Mouse (Mus musculus) embryonic stem cell, embryonic (primary cell): ENCODE data around the gene Mrgbp.

ENCODE experiments used
- CTCF ChIA-PET, 4 experiments: fragments of 300-600 bp in 2 of 4; fragments of 350-600 bp in 2 of 4; sonication (Branson Sonifier 250); formaldehyde crosslinking; loops; one replicate each; lab custom pipeline; 2022; ENCODE audit warnings: inconsistent platforms in 2 of 4; lab: Charles Lee
- POLR2A ChIA-PET, 4 experiments: fragments of 300-600 bp in 2 of 4; fragments of 350-600 bp in 2 of 4; sonication (Branson Sonifier 250); formaldehyde crosslinking; loops; one replicate each; lab custom pipeline; 2022; ENCODE audit warnings: antibody characterized with exemption in 4 of 4, inconsistent platforms in 1 of 4; lab: Charles Lee

Gene Mrgbp

DNA sequence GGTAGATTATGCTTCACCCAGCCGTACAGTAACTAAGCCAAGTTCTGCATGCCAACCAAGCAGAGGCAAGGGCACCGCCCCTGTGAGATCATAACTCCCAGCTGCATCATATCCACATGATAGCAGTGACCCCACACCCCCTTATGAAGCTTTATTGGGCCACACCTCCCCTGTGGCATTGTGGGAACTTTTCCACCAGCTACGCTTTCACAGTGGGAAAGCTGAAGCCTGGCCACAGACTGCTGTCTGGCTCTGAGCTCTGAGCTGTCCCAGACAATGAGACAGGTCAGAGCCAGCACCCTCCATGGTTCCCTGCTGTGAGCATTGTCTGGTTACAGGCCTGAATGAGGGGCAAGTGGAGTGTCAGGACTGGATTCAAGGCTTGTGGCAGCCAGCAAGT is at the start of gene Mrgbp:
Gene Mrgbp (plus strand): TSS at position 303 of the 400 bp plus-strand sequence.
- ChIA-PET POLR2A (interaction anchor here in 3 of 4 experiments (0.6 to 2.0 kb wide), 13 partner anchors 8 to 323 kb away, joined by 3 to 7 read pairs (median 4); partner anchors contain the start of genes Col9a3 (in 1 of the 3), Ogfr (in 1 of the 3), Rps21 (in 1 of the 3) and Tcfl5 (in 1 of the 3)), CTCF (interaction anchor here (0.7 to 2.6 kb wide), 20 partner anchors 10 to 305 kb away, joined by 3 to 24 read pairs (median 6); partner anchors contain the start of gene Col9a3 (in 1 of the 4))

GRCm38 (mm10) chr2:180531671-180532385 is 49.3 kb upstream of the Mrgbp start:
- ChIA-PET CTCF (interaction anchor here in 2 of 4 experiments (0.9 to 1.1 kb wide), 2 partner anchors 59 to 256 kb away, joined by 3 to 4 read pairs; no protein-coding TSS in a partner anchor), POLR2A (no interaction called here)

DNA sequence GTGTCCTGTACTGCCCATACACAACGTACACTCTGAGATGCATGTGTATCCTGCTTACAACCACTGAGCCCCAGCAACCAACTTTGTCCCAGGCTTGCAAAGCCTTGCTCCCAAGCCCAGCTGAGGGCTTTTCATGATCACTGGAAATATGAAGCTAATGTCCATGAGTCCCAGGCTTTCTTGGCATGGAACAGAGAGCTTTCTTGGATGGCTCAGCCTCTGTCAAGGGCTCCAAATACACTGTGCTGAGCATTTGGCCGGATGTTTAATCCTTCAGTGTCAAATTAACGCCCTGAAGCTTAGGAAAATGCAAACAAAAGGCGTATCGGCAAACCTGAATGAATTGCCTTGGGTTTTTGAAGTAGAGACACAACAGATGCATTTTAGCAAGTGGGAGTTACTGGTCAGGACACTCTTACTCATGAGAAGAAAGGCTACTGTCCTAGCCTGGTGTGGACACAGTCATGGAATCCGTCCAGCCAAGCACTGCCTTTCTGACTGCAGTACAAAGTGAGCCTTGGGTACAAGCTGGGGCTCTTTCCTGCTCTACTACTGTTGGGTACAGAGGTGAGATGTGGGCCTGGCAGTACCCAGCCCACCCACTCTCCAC is 48.6 kb upstream of the Mrgbp start:
- ChIA-PET POLR2A (no interaction called here), CTCF (interaction anchor here in 2 of 4 experiments (0.9 to 1.1 kb wide), 2 partner anchors 60 to 256 kb away, joined by 3 to 4 read pairs; no protein-coding TSS in a partner anchor)

DNA sequence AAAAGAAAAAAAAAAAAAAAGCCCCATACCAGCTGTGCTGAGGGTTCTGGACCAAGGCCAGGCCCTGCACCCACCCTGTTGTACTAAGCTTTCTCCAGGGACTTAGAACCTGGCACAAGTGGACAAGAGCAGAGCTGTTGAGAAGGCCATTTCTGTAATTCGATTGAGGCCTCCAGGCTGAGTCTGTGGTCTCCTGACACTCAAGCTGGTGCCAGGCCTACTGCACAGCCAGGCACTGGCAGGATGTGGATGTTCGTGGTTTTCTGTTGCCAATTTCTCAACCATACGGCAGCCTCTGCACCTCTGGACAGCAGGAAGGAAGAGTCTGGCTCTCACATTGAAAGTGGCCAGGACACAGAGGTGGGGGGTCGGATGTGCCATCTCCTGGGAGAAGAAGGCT is 47.9 kb upstream of the Mrgbp start:
- ChIA-PET POLR2A (interaction anchor here in 1 of 4 experiments (0.7 kb wide), 1 partner anchor 56 kb away, joined by 5 read pairs; no protein-coding TSS in a partner anchor), CTCF (no interaction called here)

- POLR2A ChIA-PET, result no interaction called here
- CTCF ChIA-PET, result interaction anchor here in 1 of 4 experiments (1.2 kb wide), 1 partner anchor 71 kb away, joined by 3 read pairs; no protein-coding TSS in a partner anchor
These were observed 37.4 kb upstream of the Mrgbp start for GRCm38 (mm10) chr2:180543675-180544074.

- ChIA-PET CTCF (interaction anchor here in 1 of 4 experiments (1.0 kb wide), 1 partner anchor 72 kb away, joined by 4 read pairs; no protein-coding TSS in a partner anchor), POLR2A (no interaction called here)
These were observed 36.1 kb upstream of the Mrgbp start for GRCm38 (mm10) chr2:180545046-180545445.

GRCm38 (mm10) chr2:180547384-180548106 is 33.6 kb upstream of the Mrgbp start:
- CTCF ChIA-PET, result interaction anchor here in 2 of 4 experiments (0.6 to 1.5 kb wide), 6 partner anchors 31 to 433 kb away, joined by 3 to 5 read pairs (median 3); no protein-coding TSS in a partner anchor
- POLR2A ChIA-PET, result interaction anchor here in 2 of 4 experiments (0.6 to 1.2 kb wide), 5 partner anchors 19 to 1132 kb away, joined by 3 to 7 read pairs (median 4); partner anchors contain the start of gene Mrgbp (in 1 of the 2)

DNA sequence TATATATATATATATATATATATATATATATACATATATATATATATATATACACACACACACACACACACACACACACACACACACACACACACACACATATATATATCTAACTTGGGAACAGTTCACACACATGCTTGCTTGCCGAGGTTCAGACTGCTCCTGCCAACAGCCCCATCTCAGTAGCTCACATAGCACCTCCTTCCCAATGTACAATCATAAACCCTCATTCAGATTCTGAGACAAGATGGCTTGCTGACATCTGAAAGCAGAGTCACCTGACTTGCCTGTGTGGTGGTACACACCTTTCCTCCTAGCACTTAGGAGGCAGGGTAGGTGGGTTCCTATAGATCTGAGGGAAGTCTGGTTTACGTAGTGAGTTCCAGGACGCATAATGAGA is 28.8 kb upstream of the Mrgbp start:
- CTCF ChIA-PET, result interaction anchor here (0.6 to 1.4 kb wide), 5 partner anchors 11 to 918 kb away, joined by 3 read pairs; no protein-coding TSS in a partner anchor
- POLR2A ChIA-PET, result interaction anchor here in 2 of 4 experiments (0.6 to 0.8 kb wide), 2 partner anchors 11 to 30 kb away, joined by 3 read pairs; no protein-coding TSS in a partner anchor

GRCm38 (mm10) chr2:180555219-180555618 is 25.9 kb upstream of the Mrgbp start:
- CTCF ChIA-PET, result interaction anchor here in 2 of 4 experiments (1.3 to 2.4 kb wide), 2 partner anchors 83 kb away, joined by 3 to 7 read pairs; no protein-coding TSS in a partner anchor
- POLR2A ChIA-PET, result interaction anchor here in 1 of 4 experiments (1.1 kb wide), 1 partner anchor 144 kb away, joined by 3 read pairs; no protein-coding TSS in a partner anchor

- POLR2A ChIA-PET, result interaction anchor here in 1 of 4 experiments (0.6 kb wide), 1 partner anchor 495 kb away, joined by 3 read pairs; no protein-coding TSS in a partner anchor
- CTCF ChIA-PET, result interaction anchor here in 1 of 4 experiments (2.4 kb wide), 1 partner anchor 84 kb away, joined by 7 read pairs; no protein-coding TSS in a partner anchor
These were observed 24.6 kb upstream of the Mrgbp start for GRCm38 (mm10) chr2:180556470-180556869.

DNA sequence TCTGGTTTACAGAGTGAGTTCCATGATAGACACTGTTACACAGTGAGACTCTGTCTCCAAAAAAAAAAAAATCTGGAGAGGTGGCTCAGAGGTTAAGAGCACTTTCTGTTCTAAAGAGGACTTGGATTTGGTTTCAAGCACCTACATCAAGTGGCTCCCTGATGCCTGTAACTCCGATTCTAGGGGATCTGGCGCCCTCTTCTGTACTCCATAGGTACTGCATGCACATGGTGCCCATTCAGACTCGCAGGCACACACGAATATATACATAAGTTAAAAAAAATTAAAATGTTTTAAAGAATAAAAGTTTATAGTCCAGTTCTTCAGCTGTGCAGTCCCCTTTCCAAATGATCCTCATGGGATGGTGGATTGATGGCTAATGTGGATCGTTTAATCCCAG is 20.9 kb upstream of the Mrgbp start:
- CTCF ChIA-PET, result interaction anchor here (0.6 to 2.7 kb wide), 10 partner anchors 10 to 284 kb away, joined by 3 to 35 read pairs (median 6); no protein-coding TSS in a partner anchor
- POLR2A ChIA-PET, result interaction anchor here in 1 of 4 experiments (1.0 to 1.5 kb wide), 2 partner anchors 38 to 218 kb away, joined by 3 read pairs; no protein-coding TSS in a partner anchor

DNA sequence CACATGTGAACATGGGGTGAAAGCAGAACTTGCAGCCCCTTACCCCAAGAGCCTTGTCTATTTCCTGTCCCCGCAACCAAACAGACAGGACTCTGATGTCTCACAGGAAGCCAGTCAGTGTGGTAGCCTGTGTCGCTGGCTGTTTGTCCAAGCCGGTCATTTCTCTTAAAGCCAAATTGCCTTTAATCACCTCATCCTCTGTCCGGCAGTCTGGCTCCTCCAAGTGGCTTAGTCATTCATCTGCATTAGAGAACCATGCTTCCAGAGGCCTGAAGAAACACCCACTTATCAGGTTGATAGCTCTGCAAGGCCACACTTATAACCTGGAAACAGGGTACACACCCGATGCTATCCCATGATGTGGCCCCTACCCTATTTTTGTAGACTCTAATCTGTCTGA is 19.0 kb upstream of the Mrgbp start:
- CTCF ChIA-PET, result interaction anchor here in 2 of 4 experiments (0.6 to 1.5 kb wide), 3 partner anchors 16 to 133 kb away, joined by 3 to 5 read pairs (median 4); no protein-coding TSS in a partner anchor
- POLR2A ChIA-PET, result interaction anchor here in 2 of 4 experiments (0.9 to 1.3 kb wide), 2 partner anchors 17 to 20 kb away, joined by 3 read pairs; no protein-coding TSS in a partner anchor

- CTCF ChIA-PET, result interaction anchor here in 3 of 4 experiments (1.0 to 1.8 kb wide), 9 partner anchors 10 to 154 kb away, joined by 3 to 8 read pairs (median 5); no protein-coding TSS in a partner anchor
- POLR2A ChIA-PET, result interaction anchor here in 2 of 4 experiments (0.9 to 1.3 kb wide), 5 partner anchors 19 to 77 kb away, joined by 3 read pairs; no protein-coding TSS in a partner anchor
These were observed 17.8 kb upstream of the Mrgbp start for GRCm38 (mm10) chr2:180563296-180563695.

GRCm38 (mm10) chr2:180563841-180564240 is 17.3 kb upstream of the Mrgbp start:
- CTCF ChIA-PET, result interaction anchor here in 3 of 4 experiments (0.8 to 1.8 kb wide), 10 partner anchors 11 to 217 kb away, joined by 3 to 8 read pairs (median 4); no protein-coding TSS in a partner anchor
- POLR2A ChIA-PET, result interaction anchor here in 3 of 4 experiments (0.6 to 1.3 kb wide), 5 partner anchors 11 to 77 kb away, joined by 3 read pairs; no protein-coding TSS in a partner anchor

GRCm38 (mm10) chr2:180566240-180566913 is 14.7 kb upstream of the Mrgbp start:
- ChIA-PET POLR2A (interaction anchor here in 2 of 4 experiments (0.6 kb wide), 2 partner anchors 18 to 217 kb away, joined by 3 to 7 read pairs; no protein-coding TSS in a partner anchor), CTCF (interaction anchor here (0.6 to 1.9 kb wide), 12 partner anchors 12 to 213 kb away, joined by 3 to 23 read pairs (median 5); no protein-coding TSS in a partner anchor)

DNA sequence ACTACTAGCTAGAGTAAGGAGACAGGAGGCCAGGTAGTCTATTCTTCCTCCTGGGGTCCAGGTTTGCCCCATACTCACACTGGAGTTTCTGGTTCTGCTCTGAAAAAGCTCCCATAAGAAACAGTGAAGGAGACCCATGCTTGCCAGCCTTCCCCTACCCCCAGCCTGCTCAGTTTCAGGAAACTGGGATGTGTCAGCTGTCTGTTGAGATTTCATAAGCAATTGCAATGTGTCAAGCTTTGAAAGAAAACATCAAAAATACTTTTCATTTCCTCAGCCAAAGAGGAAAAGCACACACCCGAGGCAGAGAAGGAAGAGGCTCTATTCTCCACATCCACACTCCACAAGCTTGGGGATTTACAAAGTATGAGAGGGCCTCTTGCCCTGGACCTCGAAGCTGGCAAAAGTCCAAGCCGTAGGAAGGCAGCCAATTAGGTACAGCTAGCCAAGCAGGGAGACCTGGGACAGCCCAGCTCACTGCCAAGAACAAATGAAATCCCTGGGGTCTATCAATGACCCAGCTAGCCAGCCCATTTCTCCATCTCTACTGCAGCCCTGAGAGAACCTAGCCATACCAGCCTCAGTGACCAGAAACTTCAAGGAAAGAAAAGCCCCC is 12.0 kb upstream of the Mrgbp start:
- POLR2A ChIA-PET, result interaction anchor here in 3 of 4 experiments (1.0 to 1.3 kb wide), 3 partner anchors 9 to 13 kb away, joined by 3 read pairs; partner anchors contain the start of gene Mrgbp (in 1 of the 3)
- CTCF ChIA-PET, result interaction anchor here (0.7 to 2.2 kb wide), 13 partner anchors 9 to 306 kb away, joined by 3 to 15 read pairs (median 3); partner anchors contain the start of genes Mrgbp (in 1 of the 4) and Ogfr (in 1 of the 4)
